Mouse (Mus musculus): ENCODE measurements around the gene Mical3.

DNA sequence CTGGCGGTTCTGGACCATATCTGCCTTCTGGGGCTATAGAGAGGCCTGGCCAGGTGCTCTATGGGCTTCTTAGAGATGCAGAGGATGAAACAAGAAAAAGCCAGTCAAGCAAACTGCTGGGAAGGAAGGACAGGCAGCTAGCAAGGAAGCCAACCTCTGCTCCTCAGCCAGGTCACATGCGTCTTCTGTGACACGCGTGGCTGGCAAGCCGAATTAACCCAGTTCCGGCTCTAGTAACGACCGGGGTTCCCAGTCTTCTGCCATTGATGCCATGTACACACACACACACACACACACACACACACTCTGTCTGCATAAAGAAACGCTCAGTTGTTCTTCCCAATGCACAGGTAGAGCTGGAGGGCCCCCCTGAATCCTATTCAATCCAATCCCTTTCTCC lies 75.9 kb downstream of the Mical3 start:
- TF ChIP-seq POLR2A (IDR thresholded peaks at IDR 0.05; ENCODE audit: low read depth, low read length) (no peak), CTCF (IDR thresholded peaks at IDR 0.05; ENCODE audit: borderline replicate concordance, insufficient read depth, low read length) (no peak)
